ENCODE assay signal across 16 mouse cellular contexts in genomic region chr6:29160786-29161185, GRCm38 (mm10). TPM values are rescaled to one million over a fixed set of nuclear protein-coding genes. Genes with fewer than 3 reads are reported as not detected.
"Had no signal": no experiment of that assay in that cellular context is flagged by ENCODE, and none has a peak within 500 bp of the region (broad histone marks: within the 10 kb centered on the region; RNA-seq: fewer than 3 reads in every experiment).

No protein-coding gene starts in this region.

- DNase-seq: retina, postnatal 1 day; right cerebral cortex, adult 18-20 months; right cerebral cortex, postnatal 14 days; right cerebral cortex, postnatal 25 days; right cerebral cortex, postnatal 4 days; spleen, adult 18-20 months; thymus, adult 18-20 months; thymus, adult 2 months; thymus, postnatal 14 days; thymus, postnatal 25 days; thymus, postnatal 36 days; thymus, postnatal 4 days had no signal

- H3K9me3 ChIP-seq: neural tube, embryonic 15.5 days; stomach, embryonic 15.5 days had no signal

- H3K9ac ChIP-seq: neural tube, embryonic 15.5 days; stomach, embryonic 15.5 days had no signal

- H3K27ac ChIP-seq: neural tube, embryonic 15.5 days; stomach, embryonic 15.5 days; stomach, postnatal 0 days had no signal

- H3K27me3 ChIP-seq: neural tube, embryonic 15.5 days; stomach, embryonic 15.5 days had no signal

- H3K4me3 ChIP-seq: neural tube, embryonic 15.5 days; stomach, embryonic 15.5 days had no signal

- H3K4me2 ChIP-seq: neural tube, embryonic 15.5 days; stomach, embryonic 15.5 days had no signal

RNA-seq across cellular contexts. Expression of gene Prrt4, which starts 18.6 kb away (rescaled TPM):
- total RNA-seq: neutrophil, adult 5-6 weeks had no signal
